Mouse (Mus musculus) olfactory bulb, adult 2 months (tissue): ENCODE results near the gene Sh3rf3.

Experiments used
- CTCF ChIP-seq: fragments of 200-500 bp; IDR thresholded peaks from 2 replicates; pipeline ENCODE4 v1.5.1; 2012; ENCODE audit warnings: low read depth, mild to moderate bottlenecking, low read length, moderate library complexity; ENCODE audit not compliant: insufficient read depth
- POLR2A ChIP-seq: fragments of 200-500 bp; IDR thresholded peaks from 2 replicates; pipeline ENCODE4 v1.6.1; 2012; ENCODE audit warnings: mild to moderate bottlenecking, low read depth, low read length, moderate library complexity; ENCODE audit not compliant: insufficient read depth

DNA sequence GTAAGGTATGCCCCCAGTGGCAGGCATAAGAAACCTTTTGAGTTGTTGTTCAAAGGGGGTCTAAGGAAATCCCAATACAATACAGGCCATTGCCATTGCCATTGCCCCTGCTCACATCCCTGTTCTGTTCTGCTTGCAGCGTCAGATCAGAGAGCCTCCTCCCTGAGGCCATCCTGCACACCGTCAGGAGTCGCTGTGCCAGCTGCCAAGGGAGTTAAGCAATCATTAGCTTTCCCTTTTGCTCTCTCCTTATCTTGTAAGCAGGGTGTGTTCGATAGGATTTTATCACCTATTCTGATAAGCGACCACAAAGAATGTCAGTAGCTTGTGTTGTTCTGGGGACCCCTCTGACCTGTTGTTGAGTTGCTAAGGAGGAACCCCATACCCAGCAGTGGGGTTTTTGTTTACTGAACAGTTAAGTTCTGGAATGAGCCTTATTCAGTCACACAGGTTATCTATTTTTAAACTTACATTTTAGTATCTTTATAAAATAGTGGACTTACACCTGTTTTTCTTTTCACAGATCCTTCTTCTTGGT lies 339.5 kb downstream of the Sh3rf3 start:
- TF ChIP-seq POLR2A, result no peak
- no peak for TF ChIP-seq CTCF
